Mouse (Mus musculus) liver, postnatal 0 days (tissue): ENCODE measurements around the gene Tldc1.

Experiments used
- CTCF ChIP-seq: sonication (generic); IDR thresholded peaks from 2 replicates; pipeline ENCODE4 v1.5.1; 2016; ENCODE audit warnings: antibody characterized with exemption, low read depth
- EP300 ChIP-seq: IDR thresholded peaks from 2 replicates; pipeline ENCODE4 v1.6.1; 2016; ENCODE audit warnings: antibody characterized with exemption, low read depth, mild to moderate bottlenecking

- no peak for TF ChIP-seq CTCF
- no peak for TF ChIP-seq EP300
Measured at GRCm38 (mm10) chr8:119824809-119825273, 46.6 kb upstream of the Tldc1 start.
